Mouse (Mus musculus): Measurements from ENCODE around the gene Olfr1501. TPM values are rescaled to one million over a fixed set of nuclear protein-coding genes. Genes with fewer than 3 reads are reported as not detected.
"Not testable (repeated sequence)": the region's sequence is repeated elsewhere in the genome, so short reads cannot be mapped to it uniquely, and the experiment has no call there.

Gene Olfr1501
- not detected in 2 replicates for polyA plus RNA-seq (2016; fragmentation: Nextera tagmentation; extraction: Ambion mirVana)

GRCm38 (mm10) chr19:13850592-13850991 is at the start of gene Olfr1501:
TSS of gene Olfr1501 (minus strand) at chr19:13850692.
- not testable (repeated sequence) for H3K36me3 ChIP-seq; H3K4me2 ChIP-seq (replicated peaks); H3K27ac ChIP-seq; H3K27me3 ChIP-seq; ATAC-seq (ENCODE audit: low FRiP score); H3K9me3 ChIP-seq (replicated peaks); H3K4me3 ChIP-seq; H3K4me1 ChIP-seq; H3K9ac ChIP-seq

DNA sequence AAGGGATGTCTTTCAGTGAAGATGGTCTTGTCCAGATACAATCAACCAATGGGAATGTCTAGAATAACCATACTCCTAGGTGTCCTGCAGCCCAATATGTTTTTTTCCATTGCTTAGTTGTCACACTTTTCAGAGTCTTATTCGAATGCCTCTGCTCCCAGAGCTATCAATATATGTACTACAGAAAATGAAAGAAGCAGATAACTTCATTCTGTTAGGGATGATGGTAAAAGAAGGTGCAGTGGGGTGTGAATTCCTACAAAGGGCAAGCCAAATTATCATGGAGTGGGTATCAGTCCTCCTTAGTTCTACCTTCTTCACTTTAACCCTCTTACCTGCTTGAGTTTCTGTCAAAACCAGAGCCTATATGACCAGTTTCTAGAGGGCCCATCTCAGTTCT is 47.3 kb upstream of the Olfr1501 start, which contains the start of gene Olfr1504:
TSS of gene Olfr1504 (minus strand) at position 101 of the 400 bp plus-strand sequence.
- 63% methylated on average over 1 of the region's 1 CpGs for WGBS
- H3K4me2 ChIP-seq (replicated peaks) = no peak within 1 kb of the TSS
- no peak for ATAC-seq (ENCODE audit: low FRiP score)
- H3K27ac ChIP-seq = no peak within 1 kb of the TSS
- no peaks in the 10 kb centered on the region for H3K9me3 ChIP-seq (replicated peaks)
- H3K9ac ChIP-seq = no peak within 1 kb of the TSS
- H3K4me3 ChIP-seq = no peak within 1 kb of the TSS
- H3K4me1 ChIP-seq = no peaks in the 10 kb centered on the region
- no peaks in the 10 kb centered on the region for H3K36me3 ChIP-seq
- no peaks in the 10 kb centered on the region for H3K27me3 ChIP-seq

GRCm38 (mm10) chr19:13861495-13861894 is 11.0 kb upstream of the Olfr1501 start, which contains the start of gene Olfr1502:
TSS of gene Olfr1502 (plus strand) at chr19:13861795.
- 86% methylated on average over 1 of the region's 1 CpGs for WGBS
- Histone ChIP-seq H3K27ac (no peak within 1 kb of the TSS), H3K4me1 (no peaks in the 10 kb centered on the region), H3K9me3 (replicated peaks) (no peaks in the 10 kb centered on the region), H3K27me3 (no peaks in the 10 kb centered on the region), H3K9ac (no peak within 1 kb of the TSS), H3K4me2 (replicated peaks) (no peak within 1 kb of the TSS), H3K36me3 (no peaks in the 10 kb centered on the region), H3K4me3 (no peak within 1 kb of the TSS)
- ATAC-seq (ENCODE audit: low FRiP score) = no peak

GRCm38 (mm10) chr19:13830388-13830787 is 20.1 kb downstream of the Olfr1501 start, which contains the start of gene Olfr1500:
TSS of gene Olfr1500 (minus strand) at chr19:13830488.
- Histone ChIP-seq H3K27ac (no peak within 1 kb of the TSS), H3K9me3 (replicated peaks) (no peaks in the 10 kb centered on the region), H3K4me2 (replicated peaks) (no peak within 1 kb of the TSS), H3K36me3 (no peaks in the 10 kb centered on the region), H3K9ac (no peak within 1 kb of the TSS), H3K27me3 (no peaks in the 10 kb centered on the region), H3K4me3 (no peak within 1 kb of the TSS), H3K4me1 (no peaks in the 10 kb centered on the region)
- ATAC-seq (ENCODE audit: low FRiP score) = no peak

GRCm38 (mm10) chr19:13828447-13828846 is 22.0 kb downstream of the Olfr1501 start:
- H3K36me3 ChIP-seq = no peaks in the 10 kb centered on the region
- H3K4me3 ChIP-seq = no peak overlapping the region
- WGBS = 72% methylated on average over 3 of the region's 3 CpGs
- no peaks in the 10 kb centered on the region for H3K4me1 ChIP-seq
- H3K9ac ChIP-seq = no peak overlapping the region
- no peaks in the 10 kb centered on the region for H3K9me3 ChIP-seq (replicated peaks)
- ATAC-seq (ENCODE audit: low FRiP score) = no peak
- no peaks in the 10 kb centered on the region for H3K27me3 ChIP-seq
- no peak overlapping the region for H3K4me2 ChIP-seq (replicated peaks)
- H3K27ac ChIP-seq = no peak overlapping the region

DNA sequence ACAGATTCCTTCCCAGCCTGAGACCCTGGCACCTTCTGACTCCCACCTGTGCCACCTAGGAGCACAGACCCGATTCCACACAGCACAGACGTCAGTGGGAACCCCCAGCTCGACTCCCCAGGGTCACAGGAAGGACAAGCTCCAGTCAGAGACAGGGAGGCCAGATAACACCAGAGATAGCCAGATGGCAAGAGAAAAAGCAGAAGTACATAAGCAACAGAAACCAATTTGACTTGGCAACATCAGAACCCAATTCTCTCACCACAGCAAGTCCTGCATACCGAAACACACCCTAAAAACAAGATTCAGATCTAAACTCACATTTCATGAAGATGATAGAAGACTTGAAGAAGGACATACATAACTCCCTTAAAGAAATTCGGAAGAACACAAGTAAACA is 29.6 kb downstream of the Olfr1501 start:
- no peaks in the 10 kb centered on the region for H3K4me1 ChIP-seq
- H3K4me2 ChIP-seq (replicated peaks) = no peak overlapping the region
- no peaks in the 10 kb centered on the region for H3K27me3 ChIP-seq
- H3K27ac ChIP-seq = no peak overlapping the region
- H3K9me3 ChIP-seq (replicated peaks) = no peaks in the 10 kb centered on the region
- no peak overlapping the region for H3K9ac ChIP-seq
- no peak for ATAC-seq (ENCODE audit: low FRiP score)
- no peak overlapping the region for H3K4me3 ChIP-seq
- 68% methylated on average over 5 of the region's 5 CpGs for WGBS
- no peaks in the 10 kb centered on the region for H3K36me3 ChIP-seq

GRCm38 (mm10) chr19:13819347-13819746 is 31.1 kb downstream of the Olfr1501 start, which contains the start of gene Olfr1499:
TSS of gene Olfr1499 (minus strand) at chr19:13819447.
- H3K4me2 ChIP-seq (replicated peaks) = no peak within 1 kb of the TSS
- no peaks in the 10 kb centered on the region for H3K36me3 ChIP-seq
- no peak for ATAC-seq (ENCODE audit: low FRiP score)
- no peak within 1 kb of the TSS for H3K27ac ChIP-seq
- H3K4me1 ChIP-seq = no peaks in the 10 kb centered on the region
- no peaks in the 10 kb centered on the region for H3K27me3 ChIP-seq
- H3K9me3 ChIP-seq (replicated peaks) = no peaks in the 10 kb centered on the region
- no peak within 1 kb of the TSS for H3K4me3 ChIP-seq
- H3K9ac ChIP-seq = no peak within 1 kb of the TSS

DNA sequence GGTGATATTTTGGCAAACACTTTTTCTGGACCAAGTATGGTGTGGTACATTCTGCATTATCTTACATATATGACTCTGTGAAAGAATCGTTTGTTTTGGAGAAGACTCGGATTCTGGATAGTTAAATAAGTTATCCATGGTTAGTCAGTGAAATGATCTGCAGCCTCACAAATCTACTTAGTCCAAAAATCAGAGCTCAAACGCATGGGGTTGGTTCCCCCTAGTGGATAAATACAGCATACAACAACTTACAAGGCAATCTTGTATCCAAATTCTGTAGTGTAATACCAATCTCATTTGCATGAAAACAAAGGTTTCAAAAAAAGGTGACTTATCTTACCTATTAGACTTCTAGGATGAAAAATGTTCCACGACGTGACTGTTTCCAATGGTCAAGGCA is 31.7 kb downstream of the Olfr1501 start:
- Histone ChIP-seq H3K27me3 (no peaks in the 10 kb centered on the region), H3K36me3 (no peaks in the 10 kb centered on the region), H3K4me2 (replicated peaks) (no peak overlapping the region), H3K4me1 (no peaks in the 10 kb centered on the region), H3K9me3 (replicated peaks) (no peaks in the 10 kb centered on the region), H3K27ac (no peak overlapping the region), H3K4me3 (no peak overlapping the region), H3K9ac (no peak overlapping the region)
- WGBS = 37% methylated on average over 5 of the region's 5 CpGs
- no peak for ATAC-seq (ENCODE audit: low FRiP score)

- H3K9ac ChIP-seq = no peak overlapping the region
- no peak for ATAC-seq (ENCODE audit: low FRiP score)
- no peak overlapping the region for H3K27ac ChIP-seq
- no peaks in the 10 kb centered on the region for H3K4me1 ChIP-seq
- no peaks in the 10 kb centered on the region for H3K36me3 ChIP-seq
- WGBS = 60% methylated on average over 2 of the region's 2 CpGs
- no peak overlapping the region for H3K4me3 ChIP-seq
- H3K9me3 ChIP-seq (replicated peaks) = no peaks in the 10 kb centered on the region
- H3K4me2 ChIP-seq (replicated peaks) = no peak overlapping the region
- H3K27me3 ChIP-seq = no peaks in the 10 kb centered on the region
These were observed 37.7 kb downstream of the Olfr1501 start for GRCm38 (mm10) chr19:13812823-13813222.

GRCm38 (mm10) chr19:13805486-13805885 is 45.0 kb downstream of the Olfr1501 start:
- not testable (repeated sequence) for ATAC-seq (ENCODE audit: low FRiP score); H3K27ac ChIP-seq; H3K9ac ChIP-seq; H3K4me3 ChIP-seq; H3K9me3 ChIP-seq (replicated peaks); H3K36me3 ChIP-seq; H3K27me3 ChIP-seq; H3K4me2 ChIP-seq (replicated peaks); H3K4me1 ChIP-seq
- 64% methylated on average over 1 of the region's 1 CpGs for WGBS

- no peak within 1 kb of the TSS for H3K9ac ChIP-seq
- no peak within 1 kb of the TSS for H3K4me2 ChIP-seq (replicated peaks)
- H3K27ac ChIP-seq = no peak within 1 kb of the TSS
- no peak for ATAC-seq (ENCODE audit: low FRiP score)
- H3K36me3 ChIP-seq = no peaks in the 10 kb centered on the region
- no peak within 1 kb of the TSS for H3K4me3 ChIP-seq
- no peaks in the 10 kb centered on the region for H3K4me1 ChIP-seq
- H3K27me3 ChIP-seq = no peaks in the 10 kb centered on the region
- H3K9me3 ChIP-seq (replicated peaks) = no peaks in the 10 kb centered on the region
These were observed 52.4 kb downstream of the Olfr1501 start, which contains the start of gene Olfr1497 for GRCm38 (mm10) chr19:13798102-13798501. TSS of gene Olfr1497 (minus strand) at chr19:13798202.
